Mouse (Mus musculus) heart, adult 2 months (tissue): ENCODE data around the gene C77080.

Source experiments
- CTCF ChIP-seq: fragments of 200-600 bp; IDR thresholded peaks from 2 replicates; pipeline ENCODE4 v1.8.1; 2022; ENCODE audit warnings: antibody characterized with exemption, mild to moderate bottlenecking, moderate library complexity
- POLR2A ChIP-seq: fragments of 200-500 bp; IDR thresholded peaks from 2 replicates; pipeline ENCODE4 v1.6.1; 2011; ENCODE audit warnings: mild to moderate bottlenecking, low read depth, low read length, control low read depth; ENCODE audit not compliant: insufficient read depth

- TF ChIP-seq CTCF (no peak), POLR2A (no peak)
Measured at GRCm38 (mm10) chr4:129283226-129283625, 22.0 kb upstream of the C77080 start.
